ENCODE assay signal across 17 mouse cellular contexts in genomic region chr4:102635944-102636343, GRCm38 (mm10).
A peak's percentile ranks its signal among the peaks of the same experiment; 100 is the strongest.
DNase-seq lines count a peak whose midpoint lies in the region; ATAC-seq and TF ChIP-seq lines count a peak whose summit lies in the region.
"Had no signal": no experiment of that assay in that cellular context is flagged by ENCODE, and none has a peak within 500 bp of the region (broad histone marks: within the 10 kb centered on the region; RNA-seq: fewer than 3 reads in every experiment).

No protein-coding gene starts in this region.

- WGBS in liver, embryonic 11.5 days, result 15% methylated on average over 8 of the region's 8 CpGs
- WGBS in small intestine, adult 2 months, result 29% methylated on average over 8 of the region's 8 CpGs

- DNase-seq in heart, adult 11 months, result peak; percentile 85
- no peak for DNase-seq in heart, postnatal 10 days
- DNase-seq in liver, embryonic 11.5 days (ENCODE audit: low spot score), result no peak
- DNase-seq in liver, result no peak
- peak; percentile 46 for DNase-seq in lung, postnatal 10 days
- no peak for DNase-seq in urinary bladder, postnatal 14 days (ENCODE audit: low spot score)
- no peak for DNase-seq in cerebellum, adult 8-10 months
- DNase-seq: adrenal gland, adult 2 months; cerebellum, adult 2 months; embryo, embryonic 11 days; liver, embryonic 13.5 days; right cerebral cortex, postnatal 4 days had no signal

- no peaks in the 10 kb centered on the region for H3K27me3 ChIP-seq in liver, embryonic 11.5 days (replicated peaks; ENCODE audit: control insufficient read depth, insufficient read depth, low read length)
- no peaks in the 10 kb centered on the region for H3K27me3 ChIP-seq in small intestine, adult 2 months (ENCODE audit: control insufficient read depth, insufficient read depth, low read length)
- H3K27me3 ChIP-seq: liver, embryonic 13.5 days; midbrain, embryonic 15.5 days had no signal

- no peaks in the 10 kb centered on the region for H3K36me3 ChIP-seq in liver, embryonic 11.5 days (ENCODE audit: control insufficient read depth, insufficient read depth, low read length)
- no peaks in the 10 kb centered on the region for H3K36me3 ChIP-seq in small intestine, adult 2 months (ENCODE audit: control insufficient read depth, insufficient read depth, low read length)
- H3K36me3 ChIP-seq: liver, embryonic 13.5 days; midbrain, embryonic 15.5 days had no signal

- H3K4me3 ChIP-seq in liver, embryonic 11.5 days (ENCODE audit: low read depth, low read length), result no peak overlapping the region
- H3K4me3 ChIP-seq in small intestine, adult 2 months (ENCODE audit: low read depth, low read length), result no peak overlapping the region
- H3K4me3 ChIP-seq: erythroblast, embryonic 14.5 days; layer of hippocampus, adult 2 months; liver, embryonic 13.5 days; midbrain, embryonic 15.5 days had no signal

- H3K9me3 ChIP-seq in liver, embryonic 11.5 days (ENCODE audit: control insufficient read depth, low read length), result no peaks in the 10 kb centered on the region
- H3K9me3 ChIP-seq: liver, embryonic 13.5 days; midbrain, embryonic 15.5 days had no signal

- H3K27ac ChIP-seq in liver, embryonic 11.5 days (ENCODE audit: low read depth, low read length), result no peak overlapping the region
- peak overlapping the region; percentile 9; the same call in 1 of the 2 replicates for H3K27ac ChIP-seq in small intestine, adult 2 months (ENCODE audit: insufficient read depth, low read depth, low read length)
- H3K27ac ChIP-seq: layer of hippocampus, adult 2 months; liver, embryonic 13.5 days; midbrain, embryonic 15.5 days had no signal

- no peak for TF ChIP-seq POLR2A in small intestine, adult 2 months (IDR thresholded peaks at IDR 0.05; ENCODE audit: low read depth, low read length)

- intact Hi-C loops in heart, postnatal 10 days (cut with DNase I), result no loop called here

- H3K4me1 ChIP-seq in liver, embryonic 11.5 days (replicated peaks; ENCODE audit: control insufficient read depth, insufficient read depth, low read length), result no peaks in the 10 kb centered on the region
- H3K4me1 ChIP-seq in small intestine, adult 2 months (ENCODE audit: control insufficient read depth, insufficient read depth, insufficient read length, low read length), result 0 out of 2 replicates have a peak, but pooled peaks cover 2% of the 10 kb centered on the region
- H3K4me1 ChIP-seq: midbrain, embryonic 15.5 days had no signal

- peak; percentile 45; the same call in 1 of the 2 replicates for ATAC-seq in liver, embryonic 11.5 days (replicated peaks; ENCODE audit: low FRiP score)
- ATAC-seq: hindbrain, embryonic 16.5 days; midbrain, embryonic 15.5 days had no signal

- TF ChIP-seq CTCF in small intestine, adult 2 months (IDR thresholded peaks at IDR 0.05; ENCODE audit: extremely low read depth, insufficient read length, insufficient replicate concordance, low read depth, low read length), result no peak

- H3K9ac ChIP-seq in liver, embryonic 11.5 days (ENCODE audit: low read depth, low read length), result no peak overlapping the region
- H3K9ac ChIP-seq: liver, embryonic 13.5 days; midbrain, embryonic 15.5 days had no signal

- no peak overlapping the region for H3K4me2 ChIP-seq in liver, embryonic 11.5 days
- H3K4me2 ChIP-seq: liver, embryonic 13.5 days; midbrain, embryonic 15.5 days had no signal

Comparison
In these comparisons a context has a peak if more than half of its experiments do, and no peak if none do; other contexts are left out.
1. DNase-seq: peak in heart, adult 11 months (single experiment) and lung, postnatal 10 days (single experiment); none in heart, postnatal 10 days (0 of 2), liver, embryonic 11.5 days (single experiment), liver (single experiment), urinary bladder, postnatal 14 days (single experiment) and cerebellum, adult 8-10 months (single experiment).